Mouse (Mus musculus): Measurements from ENCODE around the gene Tle1.

The Tle1 gene

GRCm38 (mm10) chr4:72200559-72201409 lies at the start of gene Tle1:
TSS of gene Tle1 (minus strand) at chr4:72200919.
- DNase-seq (ENCODE audit: low spot score in 2 of 2): peak; percentile 99

GRCm38 (mm10) chr4:72233584-72234219 lies 33.0 kb upstream of the Tle1 start:
- DNase-seq (ENCODE audit: low spot score in 2 of 2): no peak

- DNase-seq (ENCODE audit: low spot score in 2 of 2): no peak
These were observed 31.5 kb upstream of the Tle1 start for GRCm38 (mm10) chr4:72232206-72232605.

- no peak for DNase-seq (ENCODE audit: low spot score in 2 of 2)
These were observed 30.1 kb upstream of the Tle1 start for GRCm38 (mm10) chr4:72230832-72231231.

- DNase-seq (ENCODE audit: low spot score in 2 of 2): no peak
These were observed 20.9 kb upstream of the Tle1 start for GRCm38 (mm10) chr4:72221629-72222028.

- DNase-seq (ENCODE audit: low spot score in 2 of 2): no peak
These were observed 3.8 kb upstream of the Tle1 start for GRCm38 (mm10) chr4:72204420-72205045.

- peak in 1 of 2 experiments; percentile 5 for DNase-seq (ENCODE audit: low spot score in 2 of 2)
These were observed 837 bp upstream of the Tle1 start for GRCm38 (mm10) chr4:72201521-72201991.

GRCm38 (mm10) chr4:72199571-72200558 lies 854 bp downstream of the Tle1 start:
- DNase-seq (ENCODE audit: low spot score in 2 of 2): peak; percentile 25 to 38

GRCm38 (mm10) chr4:72198877-72199411 lies 1.8 kb downstream of the Tle1 start:
- peak; percentile 67 to 70 for DNase-seq (ENCODE audit: low spot score in 2 of 2)

- no peak for DNase-seq (ENCODE audit: low spot score in 2 of 2)
These were observed 2.7 kb downstream of the Tle1 start for GRCm38 (mm10) chr4:72197888-72198605.

- peak in 1 of 2 experiments; percentile 5 for DNase-seq (ENCODE audit: low spot score in 2 of 2)
These were observed 5.4 kb downstream of the Tle1 start for GRCm38 (mm10) chr4:72195116-72195835.

GRCm38 (mm10) chr4:72193276-72193675 lies 7.4 kb downstream of the Tle1 start:
- no peak for DNase-seq (ENCODE audit: low spot score in 2 of 2)

- no peak for DNase-seq (ENCODE audit: low spot score in 2 of 2)
These were observed 16.2 kb downstream of the Tle1 start for GRCm38 (mm10) chr4:72184476-72184875.

GRCm38 (mm10) chr4:72182343-72182988 lies 18.3 kb downstream of the Tle1 start:
- DNase-seq (ENCODE audit: low spot score in 2 of 2): no peak

GRCm38 (mm10) chr4:72175943-72176342 lies 24.8 kb downstream of the Tle1 start:
- no peak for DNase-seq (ENCODE audit: low spot score in 2 of 2)

- DNase-seq (ENCODE audit: low spot score in 2 of 2): no peak
These were observed 32.5 kb downstream of the Tle1 start for GRCm38 (mm10) chr4:72168267-72168666.

GRCm38 (mm10) chr4:72167761-72168229 lies 32.9 kb downstream of the Tle1 start:
- no peak for DNase-seq (ENCODE audit: low spot score in 2 of 2)

GRCm38 (mm10) chr4:72167171-72167570 lies 33.5 kb downstream of the Tle1 start:
- DNase-seq (ENCODE audit: low spot score in 2 of 2): no peak

- DNase-seq (ENCODE audit: low spot score in 2 of 2): no peak
These were observed 34.2 kb downstream of the Tle1 start for GRCm38 (mm10) chr4:72166561-72166960.

All from spleen, postnatal 36 days (tissue).